13 mouse cellular contexts compared by ENCODE assay signal in the genomic region with DNA sequence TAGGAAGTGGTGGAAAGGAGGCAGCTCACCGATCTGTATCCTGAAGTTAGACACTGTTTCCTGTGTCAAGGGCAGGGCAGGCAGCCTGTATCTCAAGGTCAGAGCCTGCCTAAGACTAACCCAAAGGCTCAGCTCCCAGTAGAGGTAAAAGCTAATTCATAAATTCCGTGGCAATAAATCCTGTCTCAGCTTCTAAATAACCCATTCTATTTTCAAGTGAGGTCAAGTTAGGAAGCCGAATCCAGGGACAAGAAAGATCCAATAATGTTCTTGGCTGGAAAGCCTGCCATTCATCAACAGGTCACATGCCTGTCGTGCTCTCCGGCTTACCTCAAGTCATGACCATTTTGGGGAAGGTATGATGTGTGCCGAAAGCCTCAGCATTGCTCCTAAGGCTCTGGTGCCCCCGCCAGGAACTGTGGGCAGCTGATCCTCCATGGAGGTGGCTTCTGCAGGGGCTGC. TPM values are rescaled to one million over a fixed set of nuclear protein-coding genes. Genes with fewer than 3 reads are reported as not detected.
DNase-seq lines count a peak whose midpoint lies in the region; ATAC-seq and TF ChIP-seq lines count a peak whose summit lies in the region.
"Had no signal": no experiment of that assay in that cellular context is flagged by ENCODE, and none has a peak within 500 bp of the region (broad histone marks: within the 10 kb centered on the region; RNA-seq: fewer than 3 reads in every experiment).

No protein-coding gene starts in this region.

- H3K4me3 ChIP-seq in heart, adult 2 months, result no peak overlapping the region
- no peak overlapping the region for H3K4me3 ChIP-seq in heart, embryonic 11.5 days (ENCODE audit: low read depth, low read length)
- H3K4me3 ChIP-seq in kidney, embryonic 16.5 days (ENCODE audit: low read length), result no peak overlapping the region
- H3K4me3 ChIP-seq: hindbrain, embryonic 15.5 days; lung, embryonic 15.5 days; myocyte had no signal

- 0 out of 2 replicates have a peak, but pooled peaks have one; percentile 13 for TF ChIP-seq EP300 in heart, adult 2 months (IDR thresholded peaks at IDR 0.05; ENCODE audit: insufficient read depth, low read depth, low read length)

- TF ChIP-seq CTCF in heart, adult 2 months (IDR thresholded peaks at IDR 0.05), result peak; percentile 49

- no peaks in the 10 kb centered on the region for H3K9me3 ChIP-seq in heart, embryonic 11.5 days (replicated peaks; ENCODE audit: control insufficient read depth, low read length)
- H3K9me3 ChIP-seq in kidney, embryonic 16.5 days (ENCODE audit: low read length), result no peaks in the 10 kb centered on the region
- H3K9me3 ChIP-seq: hindbrain, embryonic 15.5 days; lung, embryonic 15.5 days had no signal

- no peak overlapping the region for H3K9ac ChIP-seq in heart, adult 2 months (ENCODE audit: low read depth, low read length)
- no peak overlapping the region for H3K9ac ChIP-seq in heart, embryonic 11.5 days (ENCODE audit: low read depth, low read length)
- H3K9ac ChIP-seq in kidney, embryonic 16.5 days (replicated peaks; ENCODE audit: low read length), result no peak overlapping the region
- H3K9ac ChIP-seq: hindbrain, embryonic 15.5 days; lung, embryonic 15.5 days had no signal

- no peak overlapping the region for H3K4me2 ChIP-seq in heart, embryonic 11.5 days
- no peak overlapping the region for H3K4me2 ChIP-seq in kidney, embryonic 16.5 days (replicated peaks; ENCODE audit: low read depth, low read length)
- H3K4me2 ChIP-seq: hindbrain, embryonic 15.5 days; lung, embryonic 15.5 days had no signal

- H3K4me1 ChIP-seq in heart, adult 2 months (ENCODE audit: control insufficient read depth, insufficient read depth, low read length), result peaks cover 3% of the 10 kb centered on the region
- no peaks in the 10 kb centered on the region for H3K4me1 ChIP-seq in heart, embryonic 11.5 days (ENCODE audit: control insufficient read depth, insufficient read depth, low read length)
- peaks cover 15% of the 10 kb centered on the region for H3K4me1 ChIP-seq in kidney, embryonic 16.5 days (ENCODE audit: insufficient read depth, low read length)
- H3K4me1 ChIP-seq: hindbrain, embryonic 15.5 days had no signal

- intact Hi-C loops in heart, adult 2 months (cut with DNase I), result no loop called here
- intact Hi-C loops in left cerebral cortex, postnatal 36 days (cut with DNase I), result no loop called here

- peak in 1 of 2 experiments; percentile 45 for DNase-seq in heart, adult 2 months
- DNase-seq in T-cell, adult 2 months (ENCODE audit: low spot score), result peak; percentile 11
- peak; percentile 39 for DNase-seq in heart, adult 9 months (ENCODE audit: low spot score in 2 of 2)
- DNase-seq in left cerebral cortex, postnatal 36 days (ENCODE audit: low spot score in 2 of 2), result no peak
- DNase-seq in spleen, adult 12 weeks (ENCODE audit: low spot score), result no peak
- DNase-seq in right cerebral cortex, postnatal 36 days (ENCODE audit: low spot score in 2 of 2), result no peak
- DNase-seq: cerebellum, postnatal 36 days had no signal

- H3K36me3 ChIP-seq in heart, adult 2 months (ENCODE audit: control insufficient read depth, insufficient read depth, low read length), result no peaks in the 10 kb centered on the region
- no peaks in the 10 kb centered on the region for H3K36me3 ChIP-seq in heart, embryonic 11.5 days (ENCODE audit: control insufficient read depth, insufficient read depth, low read length)
- no peaks in the 10 kb centered on the region for H3K36me3 ChIP-seq in kidney, embryonic 16.5 days (ENCODE audit: insufficient read depth, low read length)
- H3K36me3 ChIP-seq: hindbrain, embryonic 15.5 days; lung, embryonic 15.5 days had no signal

- H3K79me2 ChIP-seq in heart, adult 2 months (replicated peaks; ENCODE audit: control insufficient read depth, insufficient read depth, low read length), result no peaks in the 10 kb centered on the region

- WGBS in heart, adult 2 months, result 22% methylated on average over 7 of the region's 7 CpGs
- WGBS in heart, embryonic 11.5 days (ENCODE audit: insufficient replicate concordance), result 49% methylated on average over 7 of the region's 7 CpGs
- 33% methylated on average over 7 of the region's 7 CpGs for WGBS in kidney, embryonic 16.5 days

- no peaks in the 10 kb centered on the region for H3K27me3 ChIP-seq in heart, adult 2 months (ENCODE audit: control insufficient read depth, insufficient read depth, low read length)
- no peaks in the 10 kb centered on the region for H3K27me3 ChIP-seq in heart, embryonic 11.5 days (ENCODE audit: control insufficient read depth, insufficient read depth, low read length)
- no peaks in the 10 kb centered on the region for H3K27me3 ChIP-seq in kidney, embryonic 16.5 days (ENCODE audit: insufficient read depth, low read length)
- H3K27me3 ChIP-seq: CH12.LX; hindbrain, embryonic 15.5 days had no signal

- peak overlapping the region; percentile 4 for H3K27ac ChIP-seq in heart, adult 2 months
- no peak overlapping the region for H3K27ac ChIP-seq in heart, embryonic 11.5 days (ENCODE audit: low read depth, low read length)
- no peak overlapping the region for H3K27ac ChIP-seq in kidney, embryonic 16.5 days (ENCODE audit: low read length)
- H3K27ac ChIP-seq: hindbrain, embryonic 15.5 days; lung, embryonic 15.5 days had no signal

- no peak for TF ChIP-seq POLR2A in heart, adult 2 months (IDR thresholded peaks at IDR 0.05; ENCODE audit: insufficient read depth, low read depth, low read length)

- no peak for ATAC-seq in heart, embryonic 11.5 days (replicated peaks; ENCODE audit: insufficient number of reproducible peaks, low FRiP score, low TSS enrichment)
- 0 out of 2 replicates have a peak, but pooled peaks have one; percentile 32 for ATAC-seq in kidney, embryonic 16.5 days (ENCODE audit: low FRiP score, low TSS enrichment)

RNA-seq across cellular contexts. Expression of gene Fez2, which starts 33.4 kb away (rescaled TPM):
- total RNA-seq in heart, adult 2 months (2021), result 10 to 100 TPM; 76.7 to 80.1 TPM
- polyA plus RNA-seq in heart, adult 2 months (2012; rRNA removed), result 50.4 and 79.4 TPM in 2 replicates
- polyA plus RNA-seq in heart, embryonic 11.5 days (2014; fragmentation: Nextera tagmentation; extraction: Ambion mirVana), result 43.5 and 55.5 TPM in 2 replicates
- 42.8 TPM in 2 replicates for polyA plus RNA-seq in kidney, embryonic 16.5 days (2015; fragmentation: Nextera tagmentation; extraction: Ambion mirVana)
- 10 to 100 TPM; 33.1 to 38.4 TPM for total RNA-seq in left cerebral cortex, postnatal 36 days (2021)

RNA-seq across cellular contexts. Expression of gene Vit, which starts 56.5 kb away (rescaled TPM):
- total RNA-seq in heart, adult 2 months (2021), result 1 to 10 TPM; 1.6 to 1.7 TPM
- polyA plus RNA-seq in heart, adult 2 months (2012; rRNA removed), result 2.7 and 4.4 TPM in 2 replicates
- polyA plus RNA-seq in heart, embryonic 11.5 days (2014; fragmentation: Nextera tagmentation; extraction: Ambion mirVana), result 0.21 TPM in 1 of 2 replicates, not detected in the other
- polyA plus RNA-seq in kidney, embryonic 16.5 days (2015; fragmentation: Nextera tagmentation; extraction: Ambion mirVana), result 0.96 and 1.2 TPM in 2 replicates
- total RNA-seq in left cerebral cortex, postnatal 36 days (2021), result 1 to 10 TPM; 1.5 to 1.8 TPM
- total RNA-seq: CH12.LX had no signal
- polyA plus RNA-seq: myocyte had no signal

Comparison
In these comparisons a context has a peak if more than half of its experiments do, and no peak if none do; other contexts are left out.
1. DNase-seq: peak in T-cell, adult 2 months (single experiment) and heart, adult 9 months (2 of 2); none in left cerebral cortex, postnatal 36 days (0 of 2), spleen, adult 12 weeks (single experiment) and right cerebral cortex, postnatal 36 days (0 of 2).